Mouse (Mus musculus): ENCODE measurements around the gene Rab1a. TPM values are rescaled to one million over a fixed set of nuclear protein-coding genes. Genes with fewer than 3 reads are reported as not detected.
A peak's percentile ranks its signal among the peaks of the same experiment; 100 is the strongest.
"Not testable (repeated sequence)": the region's sequence is repeated elsewhere in the genome, so short reads cannot be mapped to it uniquely, and the experiment has no call there.

Gene Rab1a
- polyA plus RNA-seq, 1 experiment = 195 TPM

GRCm38 (mm10) chr11:20214779-20215178 lies 13.5 kb downstream of the Rab1a start:
- Histone ChIP-seq H3K4me3 (ENCODE audit: insufficient read depth, low read length) (no peak overlapping the region), H3K4me1 (ENCODE audit: control insufficient read depth, insufficient read depth, low read length) (peaks cover 3% of the 10 kb centered on the region), H3K27ac (ENCODE audit: insufficient read depth, low read length) (no peak overlapping the region)
- TF ChIP-seq POLR2A (IDR thresholded peaks at IDR 0.05; ENCODE audit: extremely low read depth, insufficient read depth, low read length) (no peak), CTCF (IDR thresholded peaks at IDR 0.05; ENCODE audit: extremely low read depth, insufficient read depth, low read length) (0 out of 2 replicates have a peak, but pooled peaks have one; percentile 24)

GRCm38 (mm10) chr11:20216415-20216814 lies 15.2 kb downstream of the Rab1a start:
- H3K27ac ChIP-seq (ENCODE audit: insufficient read depth, low read length) = no peak overlapping the region
- H3K4me3 ChIP-seq (ENCODE audit: insufficient read depth, low read length) = no peak overlapping the region
- TF ChIP-seq CTCF (IDR thresholded peaks at IDR 0.05; ENCODE audit: extremely low read depth, insufficient read depth, low read length) (no peak), POLR2A (IDR thresholded peaks at IDR 0.05; ENCODE audit: extremely low read depth, insufficient read depth, low read length) (no peak)
- H3K4me1 ChIP-seq (ENCODE audit: control insufficient read depth, insufficient read depth, low read length) = peaks cover 1% of the 10 kb centered on the region; the same call in 1 of the 2 replicates

- H3K4me3 ChIP-seq (ENCODE audit: insufficient read depth, low read length) = no peak overlapping the region
- TF ChIP-seq POLR2A (IDR thresholded peaks at IDR 0.05; ENCODE audit: extremely low read depth, insufficient read depth, low read length) (no peak), CTCF (IDR thresholded peaks at IDR 0.05; ENCODE audit: extremely low read depth, insufficient read depth, low read length) (no peak)
- H3K4me1 ChIP-seq (ENCODE audit: control insufficient read depth, insufficient read depth, low read length) = no peaks in the 10 kb centered on the region; the same call in 1 of the 2 replicates
- H3K27ac ChIP-seq (ENCODE audit: insufficient read depth, low read length) = no peak overlapping the region
Measured at GRCm38 (mm10) chr11:20217227-20217626, 16.0 kb downstream of the Rab1a start.

GRCm38 (mm10) chr11:20221671-20222070 lies 20.4 kb downstream of the Rab1a start:
- H3K27ac ChIP-seq (ENCODE audit: insufficient read depth, low read length); H3K4me3 ChIP-seq (ENCODE audit: insufficient read depth, low read length); H3K4me1 ChIP-seq (ENCODE audit: control insufficient read depth, insufficient read depth, low read length): not testable (repeated sequence)

- no peak overlapping the region for H3K27ac ChIP-seq (ENCODE audit: insufficient read depth, low read length)
- no peak overlapping the region for H3K4me3 ChIP-seq (ENCODE audit: insufficient read depth, low read length)
- H3K4me1 ChIP-seq (ENCODE audit: control insufficient read depth, insufficient read depth, low read length) = no peaks in the 10 kb centered on the region
- no peak for TF ChIP-seq POLR2A (IDR thresholded peaks at IDR 0.05; ENCODE audit: extremely low read depth, insufficient read depth, low read length)
- TF ChIP-seq CTCF (IDR thresholded peaks at IDR 0.05; ENCODE audit: extremely low read depth, insufficient read depth, low read length) = no peak
Measured at GRCm38 (mm10) chr11:20224196-20224595, 23.0 kb downstream of the Rab1a start.

- Histone ChIP-seq H3K4me3 (ENCODE audit: insufficient read depth, low read length) (no peak overlapping the region), H3K4me1 (ENCODE audit: control insufficient read depth, insufficient read depth, low read length) (no peaks in the 10 kb centered on the region), H3K27ac (ENCODE audit: insufficient read depth, low read length) (no peak overlapping the region)
- TF ChIP-seq CTCF (IDR thresholded peaks at IDR 0.05; ENCODE audit: extremely low read depth, insufficient read depth, low read length) (no peak), POLR2A (IDR thresholded peaks at IDR 0.05; ENCODE audit: extremely low read depth, insufficient read depth, low read length) (no peak)
Measured at GRCm38 (mm10) chr11:20225938-20226337, 24.7 kb downstream of the Rab1a start.

- Histone ChIP-seq H3K4me3 (ENCODE audit: insufficient read depth, low read length) (no peak overlapping the region), H3K27ac (ENCODE audit: insufficient read depth, low read length) (no peak overlapping the region), H3K4me1 (ENCODE audit: control insufficient read depth, insufficient read depth, low read length) (no peaks in the 10 kb centered on the region)
- no peak for TF ChIP-seq POLR2A (IDR thresholded peaks at IDR 0.05; ENCODE audit: extremely low read depth, insufficient read depth, low read length)
- no peak for TF ChIP-seq CTCF (IDR thresholded peaks at IDR 0.05; ENCODE audit: extremely low read depth, insufficient read depth, low read length)
Measured at GRCm38 (mm10) chr11:20228666-20229065, 27.4 kb downstream of the Rab1a start.

GRCm38 (mm10) chr11:20229311-20229710 lies 28.1 kb downstream of the Rab1a start:
- TF ChIP-seq CTCF (IDR thresholded peaks at IDR 0.05; ENCODE audit: extremely low read depth, insufficient read depth, low read length) = no peak
- TF ChIP-seq POLR2A (IDR thresholded peaks at IDR 0.05; ENCODE audit: extremely low read depth, insufficient read depth, low read length) = no peak
- Histone ChIP-seq H3K4me3 (ENCODE audit: insufficient read depth, low read length) (no peak overlapping the region), H3K4me1 (ENCODE audit: control insufficient read depth, insufficient read depth, low read length) (no peaks in the 10 kb centered on the region), H3K27ac (ENCODE audit: insufficient read depth, low read length) (no peak overlapping the region)

- TF ChIP-seq POLR2A (IDR thresholded peaks at IDR 0.05; ENCODE audit: extremely low read depth, insufficient read depth, low read length) (no peak), CTCF (IDR thresholded peaks at IDR 0.05; ENCODE audit: extremely low read depth, insufficient read depth, low read length) (no peak)
- no peak overlapping the region; the same call in 1 of the 2 replicates for H3K27ac ChIP-seq (ENCODE audit: insufficient read depth, low read length)
- H3K4me3 ChIP-seq (ENCODE audit: insufficient read depth, low read length) = no peak overlapping the region
- H3K4me1 ChIP-seq (ENCODE audit: control insufficient read depth, insufficient read depth, low read length) = no peaks in the 10 kb centered on the region
Measured at GRCm38 (mm10) chr11:20230286-20230685, 29.1 kb downstream of the Rab1a start.

- 0 out of 2 replicates have a peak, but pooled peaks have one; percentile 8 for TF ChIP-seq CTCF (IDR thresholded peaks at IDR 0.05; ENCODE audit: extremely low read depth, insufficient read depth, low read length)
- no peak for TF ChIP-seq POLR2A (IDR thresholded peaks at IDR 0.05; ENCODE audit: extremely low read depth, insufficient read depth, low read length)
- Histone ChIP-seq H3K27ac (ENCODE audit: insufficient read depth, low read length) (peak overlapping the region; percentile 83; the same call in 1 of the 2 replicates), H3K4me3 (ENCODE audit: insufficient read depth, low read length) (no peak overlapping the region), H3K4me1 (ENCODE audit: control insufficient read depth, insufficient read depth, low read length) (no peaks in the 10 kb centered on the region)
Measured at GRCm38 (mm10) chr11:20231128-20231878, 30.1 kb downstream of the Rab1a start.

Data from cortical plate, adult 2 months (tissue).